Mouse (Mus musculus): ENCODE results near the gene Il27ra.

Gene Il27ra

GRCm38 (mm10) chr8:84042066-84042947 is at the start of gene Il27ra:
Gene Il27ra, minus strand, starts transcription at chr8:84042589.
- no peak for DNase-seq (ENCODE audit: low read depth, low spot score)

GRCm38 (mm10) chr8:84090585-84090984 is 48.2 kb upstream of the Il27ra start:
- DNase-seq (ENCODE audit: low read depth, low spot score) = peak; percentile 36

GRCm38 (mm10) chr8:84089277-84089676 is 46.9 kb upstream of the Il27ra start:
- no peak for DNase-seq (ENCODE audit: low read depth, low spot score)

GRCm38 (mm10) chr8:84087821-84088220 is 45.4 kb upstream of the Il27ra start:
- no peak for DNase-seq (ENCODE audit: low read depth, low spot score)

- DNase-seq (ENCODE audit: low read depth, low spot score) = no peak
Observed at GRCm38 (mm10) chr8:84087156-84087555, 44.8 kb upstream of the Il27ra start.

GRCm38 (mm10) chr8:84084341-84085115 is 42.1 kb upstream of the Il27ra start:
- no peak for DNase-seq (ENCODE audit: low read depth, low spot score)

GRCm38 (mm10) chr8:84083829-84084241 is 41.4 kb upstream of the Il27ra start:
- DNase-seq (ENCODE audit: low read depth, low spot score) = no peak

- DNase-seq (ENCODE audit: low read depth, low spot score) = no peak
Observed at GRCm38 (mm10) chr8:84079206-84079605, 36.8 kb upstream of the Il27ra start.

- no peak for DNase-seq (ENCODE audit: low read depth, low spot score)
Observed at GRCm38 (mm10) chr8:84076849-84077248, 34.5 kb upstream of the Il27ra start.

- DNase-seq (ENCODE audit: low read depth, low spot score) = no peak
Observed at GRCm38 (mm10) chr8:84076412-84076811, 34.0 kb upstream of the Il27ra start.

GRCm38 (mm10) chr8:84073230-84073976 is 31.0 kb upstream of the Il27ra start:
- no peak for DNase-seq (ENCODE audit: low read depth, low spot score)

GRCm38 (mm10) chr8:84072321-84072720 is 29.9 kb upstream of the Il27ra start:
- no peak for DNase-seq (ENCODE audit: low read depth, low spot score)

- DNase-seq (ENCODE audit: low read depth, low spot score) = no peak
Observed at GRCm38 (mm10) chr8:84071921-84072320, 29.5 kb upstream of the Il27ra start.

- no peak for DNase-seq (ENCODE audit: low read depth, low spot score)
Observed at GRCm38 (mm10) chr8:84070667-84071066, 28.3 kb upstream of the Il27ra start.

- no peak for DNase-seq (ENCODE audit: low read depth, low spot score)
Observed at GRCm38 (mm10) chr8:84070241-84070640, 27.9 kb upstream of the Il27ra start.

GRCm38 (mm10) chr8:84069750-84070149 is 27.4 kb upstream of the Il27ra start:
- no peak for DNase-seq (ENCODE audit: low read depth, low spot score)

GRCm38 (mm10) chr8:84069169-84069568 is 26.8 kb upstream of the Il27ra start:
- no peak for DNase-seq (ENCODE audit: low read depth, low spot score)

GRCm38 (mm10) chr8:84068316-84069035 is 26.1 kb upstream of the Il27ra start:
- no peak for DNase-seq (ENCODE audit: low read depth, low spot score)

- no peak for DNase-seq (ENCODE audit: low read depth, low spot score)
Observed at GRCm38 (mm10) chr8:84067911-84068310, 25.5 kb upstream of the Il27ra start.

GRCm38 (mm10) chr8:84067047-84067573 is 24.7 kb upstream of the Il27ra start:
- peak; percentile 87 for DNase-seq (ENCODE audit: low read depth, low spot score)
